Mouse (Mus musculus) embryonic facial prominence, embryonic 11.5 days (tissue): ENCODE results near the gene Tekt1. TPM values are rescaled to one million over a fixed set of nuclear protein-coding genes. Genes with fewer than 3 reads are reported as not detected.
A peak's percentile ranks its signal among the peaks of the same experiment; 100 is the strongest.
"Not testable (repeated sequence)": the region's sequence is repeated elsewhere in the genome, so short reads cannot be mapped to it uniquely, and the experiment has no call there.

Source experiments
- ATAC-seq: fragments of 200-750 bp; cut with Nextera tagmentation; replicated peaks from 2 replicates; pipeline ENCODE4 v1.8.0; 2017; ENCODE audit warnings: low read depth; ENCODE audit not compliant: insufficient number of reproducible peaks, low FRiP score, low TSS enrichment
- DNase-seq: peaks from one replicate; pipeline ENCODE4 v3.0.0-alpha.2; 2015; ENCODE audit warnings: low spot score
- H3K27ac ChIP-seq: fragments of 300-500 bp; sonication (generic); replicated peaks from 2 replicates; pipeline ENCODE4 v1.5.1; 2014; ENCODE audit warnings: mild to moderate bottlenecking, low read depth, low read length, control low read depth
- H3K27me3 ChIP-seq: fragments of 300-500 bp; sonication (generic); 2 replicates; pipeline ENCODE4 v1.6.1; 2014; ENCODE audit warnings: mild to moderate bottlenecking, low read length, moderate library complexity, mixed read lengths; ENCODE audit not compliant: control insufficient read depth, insufficient read depth
- H3K36me3 ChIP-seq: fragments of 300-500 bp; sonication (generic); replicated peaks from 2 replicates; pipeline ENCODE4 v1.6.1; 2014; ENCODE audit warnings: low read depth, mild to moderate bottlenecking, low read length, moderate library complexity, mixed read lengths; ENCODE audit not compliant: control insufficient read depth, insufficient read depth
- H3K4me1 ChIP-seq: fragments of 300-500 bp; sonication (generic); 2 replicates; pipeline ENCODE4 v1.6.1; 2014; ENCODE audit warnings: low read length, mixed read lengths; ENCODE audit not compliant: control insufficient read depth, insufficient read depth
- H3K4me2 ChIP-seq: fragments of 300-500 bp; sonication (generic); 2 replicates; pipeline ENCODE4 v1.6.1; 2014; ENCODE audit warnings: low read depth, mild to moderate bottlenecking, control low read depth, low read length, moderate library complexity
- H3K4me3 ChIP-seq: fragments of 300-500 bp; sonication (generic); 2 replicates; pipeline ENCODE4 v1.5.1; 2014; ENCODE audit warnings: low read depth, low read length, control low read depth
- H3K9ac ChIP-seq: fragments of 300-500 bp; sonication (generic); replicated peaks from 2 replicates; pipeline ENCODE4 v1.6.1; 2014; ENCODE audit warnings: mild to moderate bottlenecking, control low read depth, low read length
- H3K9me3 ChIP-seq: fragments of 300-500 bp; sonication (generic); replicated peaks from 2 replicates; pipeline ENCODE4 v1.6.1; 2016; ENCODE audit warnings: mild to moderate bottlenecking, low read length, inconsistent platforms, mixed read lengths; ENCODE audit not compliant: control insufficient read depth
- WGBS: fragments of 180-500 bp; shearing (Covaris S2); extraction: QIAGEN DNeasy Blood & Tissue Kit; methylation state at CpG from one replicate; pipeline ENCODE4 v1.1.7; 2014; 5-methylcytosine and 5-hydroxymethylcytosine counted together
- polyA plus RNA-seq: library from polyadenylated mRNA; unstranded; fragments of >200 nt; fragmentation: Nextera tagmentation; extraction: Ambion mirVana; gene quantifications from 2 replicates; pipeline ENCODE4 v1.2.1, GENCODE M21; 2014

The Tekt1 gene
- polyA plus RNA-seq, 1 experiment from 2014 or later: 6.4 TPM

GRCm38 (mm10) chr11:72348563-72348962 is 13.7 kb downstream of the Tekt1 start:
- DNase-seq: no peak
- H3K27ac ChIP-seq: no peak overlapping the region
- no peaks in the 10 kb centered on the region for H3K4me1 ChIP-seq
- H3K27me3 ChIP-seq: no peaks in the 10 kb centered on the region
- WGBS: 66% methylated on average over 10 of the region's 10 CpGs
- no peaks in the 10 kb centered on the region for H3K9me3 ChIP-seq
- no peaks in the 10 kb centered on the region for H3K36me3 ChIP-seq
- no peak for ATAC-seq
- no peak overlapping the region for H3K4me2 ChIP-seq
- no peak overlapping the region for H3K4me3 ChIP-seq
- no peak overlapping the region for H3K9ac ChIP-seq

GRCm38 (mm10) chr11:72344486-72344885 is 17.8 kb downstream of the Tekt1 start:
- no peak overlapping the region for H3K4me3 ChIP-seq
- no peaks in the 10 kb centered on the region for H3K36me3 ChIP-seq
- H3K9me3 ChIP-seq: no peaks in the 10 kb centered on the region
- ATAC-seq (no peak), DNase-seq (no peak)
- no peaks in the 10 kb centered on the region for H3K27me3 ChIP-seq
- no peak overlapping the region for H3K9ac ChIP-seq
- WGBS: 85% methylated on average over 11 of the region's 11 CpGs
- no peaks in the 10 kb centered on the region for H3K4me1 ChIP-seq
- no peak overlapping the region for H3K4me2 ChIP-seq
- no peak overlapping the region for H3K27ac ChIP-seq

- no peaks in the 10 kb centered on the region for H3K4me1 ChIP-seq
- H3K4me3 ChIP-seq: no peak overlapping the region
- ATAC-seq: no peak
- WGBS: 26% methylated on average over 8 of the region's 8 CpGs
- no peaks in the 10 kb centered on the region for H3K9me3 ChIP-seq
- no peaks in the 10 kb centered on the region for H3K27me3 ChIP-seq
- no peak overlapping the region for H3K4me2 ChIP-seq
- H3K36me3 ChIP-seq: no peaks in the 10 kb centered on the region
- peak; percentile 74 for DNase-seq
- no peak overlapping the region for H3K27ac ChIP-seq
- no peak overlapping the region for H3K9ac ChIP-seq
These were observed 18.3 kb downstream of the Tekt1 start for GRCm38 (mm10) chr11:72343904-72344303.

GRCm38 (mm10) chr11:72343238-72343625 is 19.0 kb downstream of the Tekt1 start:
- WGBS: 92% methylated on average over 5 of the region's 5 CpGs
- not testable (repeated sequence) for H3K27ac ChIP-seq, H3K27me3 ChIP-seq, H3K9ac ChIP-seq, H3K9me3 ChIP-seq, H3K4me1 ChIP-seq, H3K36me3 ChIP-seq, H3K4me2 ChIP-seq, ATAC-seq, H3K4me3 ChIP-seq, DNase-seq

GRCm38 (mm10) chr11:72342549-72343237 is 19.5 kb downstream of the Tekt1 start:
- Histone ChIP-seq H3K36me3 (no peaks in the 10 kb centered on the region), H3K9me3 (no peaks in the 10 kb centered on the region), H3K4me1 (no peaks in the 10 kb centered on the region), H3K27me3 (no peaks in the 10 kb centered on the region), H3K27ac (no peak overlapping the region), H3K9ac (no peak overlapping the region), H3K4me2 (no peak overlapping the region), H3K4me3 (no peak overlapping the region)
- DNase-seq (peak; percentile 87), ATAC-seq (peak; percentile 73)
- WGBS: 11% methylated on average over 7 of the region's 7 CpGs

- Histone ChIP-seq H3K9ac (no peak overlapping the region), H3K27ac (no peak overlapping the region), H3K4me2 (no peak overlapping the region), H3K4me3 (no peak overlapping the region), H3K4me1 (no peaks in the 10 kb centered on the region), H3K9me3 (no peaks in the 10 kb centered on the region), H3K27me3 (no peaks in the 10 kb centered on the region), H3K36me3 (no peaks in the 10 kb centered on the region)
- 83% methylated on average over 4 of the region's 4 CpGs for WGBS
- ATAC-seq (no peak), DNase-seq (no peak)
These were observed 22.5 kb downstream of the Tekt1 start for GRCm38 (mm10) chr11:72339716-72340115.

GRCm38 (mm10) chr11:72338437-72338871 is 23.8 kb downstream of the Tekt1 start:
- no peak overlapping the region for H3K4me2 ChIP-seq
- ATAC-seq (peak; percentile 77; the same call in 1 of the 2 replicates), DNase-seq (no peak)
- H3K27ac ChIP-seq: no peak overlapping the region
- H3K36me3 ChIP-seq: no peaks in the 10 kb centered on the region
- no peaks in the 10 kb centered on the region for H3K4me1 ChIP-seq
- 49% methylated on average over 5 of the region's 5 CpGs for WGBS
- H3K9ac ChIP-seq: no peak overlapping the region
- H3K27me3 ChIP-seq: no peaks in the 10 kb centered on the region
- no peaks in the 10 kb centered on the region for H3K9me3 ChIP-seq
- no peak overlapping the region for H3K4me3 ChIP-seq

GRCm38 (mm10) chr11:72336726-72337125 is 25.5 kb downstream of the Tekt1 start:
- Histone ChIP-seq H3K9ac (no peak overlapping the region), H3K27ac (no peak overlapping the region), H3K4me2 (no peak overlapping the region), H3K4me3 (no peak overlapping the region), H3K36me3 (no peaks in the 10 kb centered on the region), H3K4me1 (no peaks in the 10 kb centered on the region), H3K9me3 (no peaks in the 10 kb centered on the region), H3K27me3 (no peaks in the 10 kb centered on the region)
- no peak for DNase-seq
- WGBS: 87% methylated on average over 8 of the region's 8 CpGs
- ATAC-seq: no peak
